Mouse (Mus musculus) neural tube, embryonic 12.5 days (tissue): ENCODE data around the gene Capzb. TPM values are rescaled to one million over a fixed set of nuclear protein-coding genes. Genes with fewer than 3 reads are reported as not detected.

Source experiments
- ATAC-seq: fragments of 200-750 bp; cut with Nextera tagmentation; 2 replicates; pipeline ENCODE4 v1.8.0; 2017; ENCODE audit warnings: low read depth, mild to moderate bottlenecking, moderate TSS enrichment, moderate library complexity; ENCODE audit not compliant: low FRiP score
- H3K27ac ChIP-seq: fragments of 300-500 bp; sonication (generic); 2 replicates; pipeline ENCODE4 v1.5.1; 2016
- H3K27me3 ChIP-seq: fragments of 300-500 bp; sonication (generic); replicated peaks from 2 replicates; pipeline ENCODE4 v1.6.1; 2016; ENCODE audit warnings: mild to moderate bottlenecking
- H3K36me3 ChIP-seq: fragments of 300-500 bp; sonication (generic); 2 replicates; pipeline ENCODE4 v1.6.1; 2016; ENCODE audit warnings: mild to moderate bottlenecking
- H3K4me1 ChIP-seq: fragments of 300-500 bp; sonication (generic); 2 replicates; pipeline ENCODE4 v1.6.1; 2016
- H3K4me2 ChIP-seq: fragments of 300-500 bp; sonication (generic); replicated peaks from 2 replicates; pipeline ENCODE4 v1.6.1; 2016; ENCODE audit warnings: mild to moderate bottlenecking
- H3K4me3 ChIP-seq: fragments of 300-500 bp; sonication (generic); 2 replicates; pipeline ENCODE4 v1.5.1; 2016
- H3K9ac ChIP-seq: fragments of 300-500 bp; sonication (generic); 2 replicates; pipeline ENCODE4 v1.6.1; 2016; ENCODE audit warnings: mild to moderate bottlenecking
- H3K9me3 ChIP-seq: fragments of 300-500 bp; sonication (generic); 2 replicates; pipeline ENCODE4 v1.6.1; 2016; ENCODE audit warnings: mild to moderate bottlenecking
- WGBS: fragments of 180-500 bp; shearing (Covaris S2); methylation state at CpG from one replicate; pipeline ENCODE4 v1.1.7; 2016; 5-methylcytosine and 5-hydroxymethylcytosine counted together
- polyA plus RNA-seq: library from polyadenylated mRNA; unstranded; fragments of >200 nt; fragmentation: Nextera tagmentation; extraction: Ambion mirVana; gene quantifications from 2 replicates; pipeline ENCODE4 v1.2.1, GENCODE M21; 2016

Gene Capzb
- polyA plus RNA-seq, 1 experiment from 2014 or later = 373 TPM

DNA sequence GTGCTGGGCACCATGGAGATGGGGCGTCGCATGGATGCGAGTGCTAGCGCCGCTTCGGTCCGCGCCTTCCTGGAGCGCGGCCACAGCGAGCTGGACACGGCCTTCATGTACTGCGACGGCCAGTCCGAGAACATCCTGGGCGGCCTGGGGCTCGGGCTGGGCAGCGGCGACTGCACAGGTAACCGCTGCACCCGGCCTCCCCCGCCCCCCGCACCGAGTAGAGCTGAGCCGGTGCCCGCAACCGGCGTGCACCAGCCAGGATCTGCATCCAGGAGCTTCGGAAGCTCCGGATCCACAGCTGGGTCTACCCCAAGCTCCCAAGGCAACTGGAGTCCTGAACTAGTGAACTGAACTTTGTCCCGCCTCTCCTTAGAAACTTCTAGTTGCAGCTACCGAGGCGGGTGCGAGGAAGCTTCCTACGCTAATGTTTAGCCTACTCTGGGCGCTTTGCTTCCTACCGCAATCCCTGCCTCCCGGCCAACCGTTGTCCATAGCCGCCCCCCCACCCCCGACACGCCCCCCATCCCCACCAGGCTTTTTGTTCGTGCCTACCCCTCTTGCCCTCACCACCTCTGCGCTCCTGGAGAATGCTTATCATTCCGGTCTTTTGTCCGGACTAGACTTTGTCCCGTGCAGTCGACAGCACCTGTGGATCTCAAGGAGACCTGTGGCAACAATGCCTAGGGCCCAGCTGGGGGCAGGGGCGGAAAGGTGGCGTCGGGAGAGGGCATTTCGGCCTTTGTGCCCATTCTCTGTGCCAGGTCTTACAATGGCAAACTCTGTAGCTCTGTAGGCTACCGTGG lies 118.4 kb downstream of the Capzb start:
- WGBS = under 1% methylated on average over 53 of the region's 53 CpGs
- H3K9ac ChIP-seq = peak overlapping the region; percentile 90
- H3K9me3 ChIP-seq = no peaks in the 10 kb centered on the region
- H3K36me3 ChIP-seq = peaks cover 21% of the 10 kb centered on the region
- H3K4me2 ChIP-seq = peak overlapping the region; percentile 99
- peaks cover 20% of the 10 kb centered on the region for H3K4me1 ChIP-seq
- peak overlapping the region; percentile 42; the same call in 1 of the 2 replicates for H3K27ac ChIP-seq
- no peaks in the 10 kb centered on the region for H3K27me3 ChIP-seq
- peak; percentile 26 for ATAC-seq
- peak overlapping the region; percentile 90 for H3K4me3 ChIP-seq

DNA sequence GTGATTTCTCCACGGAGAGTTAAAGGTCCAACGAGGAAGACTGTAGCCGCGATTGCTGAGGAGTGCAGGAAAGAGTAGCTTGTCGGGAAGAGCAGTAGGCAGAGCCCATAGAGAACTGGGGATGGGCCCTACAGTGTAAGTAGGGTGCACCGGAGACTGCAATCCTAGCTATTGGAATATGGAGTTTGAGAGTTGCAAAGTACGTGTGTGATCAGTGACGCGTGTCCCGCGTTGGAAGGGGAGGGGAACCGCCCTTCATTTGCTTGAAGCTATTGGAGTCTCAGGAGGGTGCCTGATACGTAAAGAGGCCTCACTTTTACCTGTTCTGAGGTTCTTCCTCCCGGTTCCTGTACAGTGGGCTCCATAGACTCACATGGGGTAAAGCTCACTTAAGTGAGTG lies 119.0 kb downstream of the Capzb start:
- peak overlapping the region; percentile 90 for H3K9ac ChIP-seq
- no peaks in the 10 kb centered on the region for H3K27me3 ChIP-seq
- H3K4me1 ChIP-seq = peaks cover 20% of the 10 kb centered on the region
- peaks cover 16% of the 10 kb centered on the region; the same call in 1 of the 2 replicates for H3K36me3 ChIP-seq
- WGBS = 27% methylated on average over 14 of the region's 14 CpGs
- H3K27ac ChIP-seq = no peak overlapping the region
- peak overlapping the region; percentile 90 for H3K4me3 ChIP-seq
- H3K4me2 ChIP-seq = peak overlapping the region; percentile 99
- H3K9me3 ChIP-seq = no peaks in the 10 kb centered on the region
- ATAC-seq = no peak

DNA sequence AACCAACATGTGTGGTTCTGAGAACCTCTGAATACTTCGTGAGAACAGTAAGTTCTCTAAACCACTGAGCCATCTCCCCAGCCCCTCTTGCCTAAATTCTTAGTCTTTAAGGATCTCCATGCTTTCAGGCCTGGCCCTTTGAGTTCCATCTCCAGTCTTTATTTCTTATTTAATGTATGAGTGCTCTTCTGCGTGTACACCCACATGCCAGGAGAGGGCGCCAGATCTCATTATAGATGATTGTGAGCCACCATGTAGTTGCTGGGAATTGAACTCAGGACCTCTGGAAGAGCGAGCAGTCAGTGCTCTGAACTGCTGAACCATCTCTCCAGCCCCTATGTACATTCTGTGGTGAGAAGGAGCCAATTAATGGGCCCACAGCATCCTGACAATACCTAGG lies 119.9 kb downstream of the Capzb start:
- no peak for ATAC-seq
- Histone ChIP-seq H3K27ac (no peak overlapping the region), H3K4me2 (no peak overlapping the region), H3K4me3 (no peak overlapping the region), H3K9ac (no peak overlapping the region), H3K9me3 (no peaks in the 10 kb centered on the region), H3K36me3 (peaks cover 22% of the 10 kb centered on the region), H3K27me3 (no peaks in the 10 kb centered on the region), H3K4me1 (peaks cover 20% of the 10 kb centered on the region)
- 66% methylated on average over 4 of the region's 4 CpGs for whole genome bisulfite sequencing

GRCm38 (mm10) chr4:139318449-139318848 lies 125.8 kb downstream of the Capzb start:
- ATAC-seq = no peak
- H3K36me3 ChIP-seq = peaks cover 34% of the 10 kb centered on the region
- H3K27me3 ChIP-seq = no peaks in the 10 kb centered on the region
- no peak overlapping the region for H3K27ac ChIP-seq
- no peak overlapping the region for H3K9ac ChIP-seq
- 94% methylated on average over 11 of the region's 11 CpGs for WGBS
- H3K4me2 ChIP-seq = no peak overlapping the region
- H3K4me1 ChIP-seq = no peaks in the 10 kb centered on the region
- no peak overlapping the region for H3K4me3 ChIP-seq
- no peaks in the 10 kb centered on the region for H3K9me3 ChIP-seq

DNA sequence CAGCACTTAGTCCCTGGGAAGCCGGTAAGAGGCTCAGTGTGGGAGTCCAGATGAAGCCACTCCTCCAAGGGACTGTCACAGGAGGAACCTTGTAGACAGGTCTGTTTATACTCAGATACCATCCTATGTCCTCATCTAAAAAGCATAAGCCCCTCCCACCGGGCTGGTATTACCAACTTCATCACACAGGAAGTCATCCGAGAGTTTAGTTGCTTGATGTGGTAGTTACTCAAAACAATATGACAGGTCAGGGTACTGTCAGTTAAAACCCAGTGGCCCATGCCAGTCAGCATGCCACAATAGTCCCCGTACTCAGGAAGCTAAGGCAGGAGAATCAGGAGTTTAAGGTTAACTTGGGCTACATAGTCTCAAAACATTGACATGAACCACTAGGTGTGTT lies 127.0 kb downstream of the Capzb start:
- ATAC-seq = no peak
- no peak overlapping the region for H3K9ac ChIP-seq
- WGBS = 94% methylated on average over 4 of the region's 4 CpGs

GRCm38 (mm10) chr4:139330605-139331004 lies 137.9 kb downstream of the Capzb start:
- no peaks in the 10 kb centered on the region for H3K27me3 ChIP-seq
- no peaks in the 10 kb centered on the region for H3K9me3 ChIP-seq
- H3K4me2 ChIP-seq = peak overlapping the region; percentile 48
- no peaks in the 10 kb centered on the region for H3K4me1 ChIP-seq
- no peak overlapping the region for H3K4me3 ChIP-seq
- no peak overlapping the region for H3K27ac ChIP-seq
- H3K36me3 ChIP-seq = no peaks in the 10 kb centered on the region
- 7% methylated on average over 10 of the region's 10 CpGs for WGBS
- no peak for ATAC-seq
- H3K9ac ChIP-seq = no peak overlapping the region

More for the DNA sequence above, 127.0 kb downstream of the Capzb start:
- Histone ChIP-seq H3K4me2 (no peak overlapping the region), H3K36me3 (peaks cover 28% of the 10 kb centered on the region), H3K4me1 (no peaks in the 10 kb centered on the region), H3K4me3 (no peak overlapping the region), H3K9me3 (no peaks in the 10 kb centered on the region), H3K27me3 (no peaks in the 10 kb centered on the region), H3K27ac (no peak overlapping the region)

DNA sequence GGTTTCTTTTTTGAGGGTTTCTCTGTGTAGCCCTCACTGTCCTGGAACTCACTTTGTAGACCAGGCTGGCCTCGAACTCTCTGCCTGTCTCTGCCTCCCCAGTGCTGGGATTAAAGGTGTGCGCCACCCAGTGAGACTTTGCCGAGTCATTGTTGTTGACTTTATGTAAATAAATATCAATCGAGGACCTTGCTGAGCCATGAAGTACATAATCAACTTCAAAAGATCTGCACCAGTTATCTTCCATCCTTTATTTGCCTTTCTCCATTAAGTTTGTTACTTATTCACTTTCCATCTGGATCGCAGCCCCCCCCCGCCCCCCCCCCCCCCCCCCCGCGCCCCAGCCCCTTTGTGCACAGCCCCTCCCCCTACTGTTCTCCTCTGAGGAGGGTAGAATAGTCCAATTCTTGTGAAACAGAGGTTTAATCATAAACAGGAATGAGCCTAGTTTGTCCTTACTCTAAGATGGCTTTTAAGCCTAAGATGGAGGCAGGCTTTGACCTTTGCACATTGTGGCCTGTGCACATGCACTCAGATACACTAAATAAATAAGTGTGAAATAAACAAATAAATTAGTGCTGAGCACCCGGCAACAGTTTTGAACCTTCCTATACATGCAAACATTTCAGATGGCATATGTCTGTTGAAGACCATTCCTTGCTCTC lies 142.1 kb downstream of the Capzb start:
- WGBS = 60% methylated on average over 8 of the region's 9 CpGs
- Histone ChIP-seq H3K9me3 (no peaks in the 10 kb centered on the region), H3K4me2 (no peak overlapping the region), H3K4me1 (no peaks in the 10 kb centered on the region), H3K27ac (no peak overlapping the region), H3K4me3 (no peak overlapping the region), H3K27me3 (peaks cover 6% of the 10 kb centered on the region), H3K9ac (no peak overlapping the region), H3K36me3 (no peaks in the 10 kb centered on the region)
- ATAC-seq = no peak

- H3K27me3 ChIP-seq = peaks cover 6% of the 10 kb centered on the region
- H3K4me2 ChIP-seq = no peak overlapping the region
- H3K4me1 ChIP-seq = no peaks in the 10 kb centered on the region
- no peak for ATAC-seq
- H3K9ac ChIP-seq = no peak overlapping the region
- no peak overlapping the region for H3K4me3 ChIP-seq
- no peaks in the 10 kb centered on the region for H3K9me3 ChIP-seq
- no peaks in the 10 kb centered on the region for H3K36me3 ChIP-seq
- WGBS = 77% methylated on average over 7 of the region's 7 CpGs
- no peak overlapping the region for H3K27ac ChIP-seq
Measured at GRCm38 (mm10) chr4:139335507-139335906, 142.8 kb downstream of the Capzb start.

DNA sequence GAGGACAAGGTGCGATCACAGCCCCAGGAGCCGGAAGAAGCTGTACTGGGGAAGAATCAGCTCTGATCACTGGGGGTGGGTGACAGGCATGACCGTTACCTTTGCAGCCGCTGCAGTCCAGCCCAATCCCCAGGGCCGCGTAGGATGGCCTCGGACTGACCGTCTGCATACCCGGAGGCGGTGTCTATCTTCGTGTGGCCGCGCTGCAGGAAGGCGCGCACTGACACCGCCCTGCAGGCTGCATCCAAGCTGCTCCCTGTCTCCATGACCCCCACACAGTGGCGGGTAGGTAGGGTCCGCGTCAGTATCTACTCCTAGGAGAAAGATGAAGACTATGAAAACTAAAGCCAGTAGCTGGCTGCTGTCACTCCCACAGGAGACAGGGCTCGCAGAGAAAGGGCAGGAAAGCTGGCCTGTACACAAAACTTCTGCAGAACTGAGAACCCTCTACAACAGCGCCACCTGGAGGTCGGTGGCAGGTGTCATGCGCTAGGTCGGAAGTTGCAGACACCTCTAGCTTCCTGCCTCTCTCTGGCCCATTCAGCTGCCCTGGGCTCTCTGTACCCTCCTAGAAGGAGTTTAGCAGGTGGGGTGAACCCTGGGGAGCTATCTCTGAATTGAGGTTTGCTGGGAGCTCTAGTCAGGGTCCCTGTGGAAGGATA lies 144.3 kb downstream of the Capzb start:
- H3K9me3 ChIP-seq = no peaks in the 10 kb centered on the region
- no peak for ATAC-seq
- peaks cover 6% of the 10 kb centered on the region for H3K27me3 ChIP-seq
- WGBS = 29% methylated on average over 24 of the region's 24 CpGs
- no peaks in the 10 kb centered on the region for H3K4me1 ChIP-seq
- H3K36me3 ChIP-seq = no peaks in the 10 kb centered on the region
- H3K27ac ChIP-seq = no peak overlapping the region
- H3K4me3 ChIP-seq = 0 out of 2 replicates have a peak overlapping the region, but pooled peaks have one; percentile 5
- peak overlapping the region; percentile 41 for H3K4me2 ChIP-seq
- H3K9ac ChIP-seq = no peak overlapping the region

- no peaks in the 10 kb centered on the region for H3K9me3 ChIP-seq
- H3K4me2 ChIP-seq = no peak overlapping the region
- 63% methylated on average over 33 of the region's 33 CpGs for WGBS
- H3K4me1 ChIP-seq = no peaks in the 10 kb centered on the region
- no peak overlapping the region for H3K4me3 ChIP-seq
- no peaks in the 10 kb centered on the region for H3K36me3 ChIP-seq
- ATAC-seq = no peak
- peaks cover 6% of the 10 kb centered on the region for H3K27me3 ChIP-seq
- H3K27ac ChIP-seq = no peak overlapping the region
- H3K9ac ChIP-seq = no peak overlapping the region
Measured at GRCm38 (mm10) chr4:139338145-139338544, 145.4 kb downstream of the Capzb start.

DNA sequence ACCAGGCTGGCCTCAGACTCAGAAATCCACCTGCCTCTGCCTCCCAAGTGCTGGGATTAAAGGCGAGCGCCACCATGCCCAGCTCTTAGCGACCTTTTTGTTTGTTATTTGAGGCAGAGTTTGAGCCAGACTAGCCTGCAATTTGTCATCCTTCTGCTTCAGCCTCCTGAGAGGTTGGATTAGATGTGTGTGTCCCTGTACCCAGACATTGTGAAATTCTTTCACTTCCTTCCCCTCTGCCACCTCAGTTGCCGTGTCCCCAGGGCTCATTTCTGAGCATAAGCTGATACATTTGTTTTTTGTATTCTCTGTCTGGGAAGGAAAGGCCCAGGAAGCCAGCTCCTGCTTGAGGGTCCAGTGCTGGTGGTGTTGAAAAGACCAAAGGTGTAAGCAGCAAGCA lies 148.1 kb downstream of the Capzb start:
- Histone ChIP-seq H3K4me1 (no peaks in the 10 kb centered on the region), H3K27ac (no peak overlapping the region), H3K9ac (no peak overlapping the region), H3K36me3 (peaks cover 11% of the 10 kb centered on the region), H3K27me3 (peaks cover 6% of the 10 kb centered on the region), H3K4me2 (no peak overlapping the region), H3K9me3 (no peaks in the 10 kb centered on the region), H3K4me3 (no peak overlapping the region)
- 88% methylated on average over 4 of the region's 4 CpGs for WGBS
- no peak for ATAC-seq
